ENCODE assay signal across 12 mouse cellular contexts in the genomic region with DNA sequence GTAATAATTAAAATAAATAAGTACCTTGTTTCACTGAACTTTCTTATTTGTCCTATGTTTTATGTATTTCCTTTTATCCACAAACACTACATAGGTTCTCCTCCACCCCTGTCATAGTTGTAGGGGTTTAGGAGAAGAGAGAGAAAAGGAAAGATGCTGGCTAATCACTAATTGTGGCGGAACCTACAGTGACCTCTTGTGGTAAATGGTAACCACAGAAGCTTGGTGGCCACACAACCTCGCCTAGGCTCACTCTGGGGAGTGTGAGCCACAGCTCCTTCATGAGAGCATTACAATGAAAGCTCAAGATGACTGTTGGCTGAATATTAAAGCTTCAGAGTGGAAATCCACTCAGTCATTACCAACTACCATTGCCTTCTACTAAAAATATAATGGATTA. TPM values are rescaled to one million over a fixed set of nuclear protein-coding genes. Genes with fewer than 3 reads are reported as not detected.
DNase-seq lines count a peak whose midpoint lies in the region; ATAC-seq and TF ChIP-seq lines count a peak whose summit lies in the region.
"Had no signal": no experiment of that assay in that cellular context is flagged by ENCODE, and none has a peak within 500 bp of the region (broad histone marks: within the 10 kb centered on the region; RNA-seq: fewer than 3 reads in every experiment).

No protein-coding gene starts in this region.

- peak; percentile 72 for TF ChIP-seq CTCF in hindbrain, postnatal 0 days (IDR thresholded peaks at IDR 0.05; ENCODE audit: low read depth)
- peak; percentile 58; the same call in 1 of the 2 replicates for TF ChIP-seq CTCF in brain, embryonic 14.5 days (IDR thresholded peaks at IDR 0.05; ENCODE audit: borderline replicate concordance, extremely low read depth, insufficient read depth, insufficient read length)

- no peak overlapping the region for H3K9ac ChIP-seq in hindbrain, postnatal 0 days (replicated peaks; ENCODE audit: low read length)
- H3K9ac ChIP-seq in midbrain, embryonic 14.5 days (replicated peaks; ENCODE audit: low read length): no peak overlapping the region
- H3K9ac ChIP-seq in midbrain, embryonic 15.5 days: no peak overlapping the region
- H3K9ac ChIP-seq: liver, embryonic 13.5 days; midbrain, embryonic 12.5 days had no signal

- no peak overlapping the region for H3K27ac ChIP-seq in hindbrain, postnatal 0 days
- no peak overlapping the region for H3K27ac ChIP-seq in hindbrain, embryonic 10.5 days
- H3K27ac ChIP-seq in midbrain, embryonic 14.5 days (replicated peaks; ENCODE audit: low read depth, low read length): no peak overlapping the region
- no peak overlapping the region for H3K27ac ChIP-seq in midbrain, embryonic 15.5 days
- H3K27ac ChIP-seq: liver, embryonic 13.5 days; midbrain, embryonic 12.5 days had no signal

- no peak overlapping the region for H3K4me3 ChIP-seq in hindbrain, postnatal 0 days (ENCODE audit: low read length)
- H3K4me3 ChIP-seq in hindbrain, embryonic 10.5 days: no peak overlapping the region
- no peak overlapping the region for H3K4me3 ChIP-seq in midbrain, embryonic 14.5 days (replicated peaks; ENCODE audit: low read depth, low read length)
- no peak overlapping the region for H3K4me3 ChIP-seq in midbrain, embryonic 15.5 days
- H3K4me3 ChIP-seq: liver, embryonic 13.5 days; midbrain, embryonic 12.5 days had no signal

- H3K9me3 ChIP-seq in hindbrain, postnatal 0 days (ENCODE audit: low read length): no peaks in the 10 kb centered on the region
- no peaks in the 10 kb centered on the region for H3K9me3 ChIP-seq in hindbrain, embryonic 10.5 days
- no peaks in the 10 kb centered on the region for H3K9me3 ChIP-seq in midbrain, embryonic 14.5 days (ENCODE audit: control insufficient read depth, low read length)
- H3K9me3 ChIP-seq in midbrain, embryonic 15.5 days: no peaks in the 10 kb centered on the region
- H3K9me3 ChIP-seq: liver, embryonic 13.5 days; midbrain, embryonic 12.5 days had no signal

- H3K4me1 ChIP-seq in hindbrain, postnatal 0 days (ENCODE audit: insufficient read depth, low read length): no peaks in the 10 kb centered on the region
- peaks cover 2% of the 10 kb centered on the region; the same call in 1 of the 2 replicates for H3K4me1 ChIP-seq in hindbrain, embryonic 10.5 days (replicated peaks)
- no peaks in the 10 kb centered on the region for H3K4me1 ChIP-seq in midbrain, embryonic 14.5 days (ENCODE audit: control insufficient read depth, insufficient read depth, low read length)
- peaks cover 5% of the 10 kb centered on the region for H3K4me1 ChIP-seq in midbrain, embryonic 15.5 days
- H3K4me1 ChIP-seq: liver, embryonic 13.5 days had no signal

- ATAC-seq in hindbrain, postnatal 0 days: no peak
- ATAC-seq in midbrain, embryonic 14.5 days (ENCODE audit: low FRiP score, low TSS enrichment): no peak
- ATAC-seq in midbrain, embryonic 15.5 days (replicated peaks): no peak
- ATAC-seq: intestine, embryonic 16.5 days had no signal

- TF ChIP-seq POLR2A in brain, embryonic 14.5 days (IDR thresholded peaks at IDR 0.05; ENCODE audit: borderline replicate concordance, extremely low read depth, insufficient read depth, insufficient read length, poor library complexity, severe bottlenecking): no peak

- 21% methylated on average over 2 of the region's 2 CpGs for WGBS in hindbrain, postnatal 0 days
- WGBS in hindbrain, embryonic 10.5 days: 27% methylated on average over 2 of the region's 2 CpGs
- WGBS in midbrain, embryonic 14.5 days: 29% methylated on average over 2 of the region's 2 CpGs
- WGBS in midbrain, embryonic 15.5 days: 21% methylated on average over 2 of the region's 2 CpGs

- DNase-seq in hindbrain, postnatal 0 days (ENCODE audit: low spot score): peak; percentile 61
- no peak for DNase-seq in hindbrain, embryonic 10.5 days (ENCODE audit: low spot score)
- DNase-seq in midbrain, embryonic 14.5 days: peak; percentile 73
- peak; percentile 57 for DNase-seq in brain, embryonic 14.5 days (ENCODE audit: low read depth)
- no peak for DNase-seq in right cerebral cortex, postnatal 36 days (ENCODE audit: low spot score in 2 of 2)
- DNase-seq in left cerebral cortex, postnatal 25 days (ENCODE audit: low spot score in 2 of 2): no peak
- DNase-seq: gastrocnemius, postnatal 36 days; liver, embryonic 13.5 days; thymus, postnatal 4 days had no signal

- no peaks in the 10 kb centered on the region for H3K36me3 ChIP-seq in hindbrain, postnatal 0 days (ENCODE audit: insufficient read depth, low read length)
- H3K36me3 ChIP-seq in hindbrain, embryonic 10.5 days: no peaks in the 10 kb centered on the region
- H3K36me3 ChIP-seq in midbrain, embryonic 14.5 days (ENCODE audit: control insufficient read depth, insufficient read depth, low read length): no peaks in the 10 kb centered on the region
- no peaks in the 10 kb centered on the region for H3K36me3 ChIP-seq in midbrain, embryonic 15.5 days (replicated peaks)
- H3K36me3 ChIP-seq: liver, embryonic 13.5 days; midbrain, embryonic 12.5 days had no signal

- intact Hi-C loops in left cerebral cortex, postnatal 25 days (cut with DNase I): loop anchor here (10.0 kb wide), 1 partner anchor 216 kb away; no protein-coding TSS in a partner anchor

- no peak overlapping the region for H3K4me2 ChIP-seq in hindbrain, postnatal 0 days (ENCODE audit: low read depth, low read length)
- no peak overlapping the region for H3K4me2 ChIP-seq in midbrain, embryonic 14.5 days (ENCODE audit: low read length)
- H3K4me2 ChIP-seq in midbrain, embryonic 15.5 days: no peak overlapping the region
- H3K4me2 ChIP-seq: liver, embryonic 13.5 days; midbrain, embryonic 12.5 days had no signal

- no peaks in the 10 kb centered on the region for H3K27me3 ChIP-seq in hindbrain, postnatal 0 days (ENCODE audit: insufficient read depth, low read length)
- peaks cover 15% of the 10 kb centered on the region for H3K27me3 ChIP-seq in hindbrain, embryonic 10.5 days (ENCODE audit: insufficient read depth, poor library complexity, severe bottlenecking)
- H3K27me3 ChIP-seq in midbrain, embryonic 14.5 days (ENCODE audit: control insufficient read depth, insufficient read depth, low read length): no peaks in the 10 kb centered on the region
- H3K27me3 ChIP-seq in midbrain, embryonic 15.5 days (replicated peaks): no peaks in the 10 kb centered on the region; the same call in 1 of the 2 replicates

RNA-seq across cellular contexts. Expression of gene Kcnh5, which starts 6.2 kb away (rescaled TPM):
- total RNA-seq in hindbrain, postnatal 0 days (2014; rRNA removed): 7.4 and 7.5 TPM in 2 replicates
- 2.7 and 3.1 TPM in 2 replicates for polyA plus RNA-seq in hindbrain, postnatal 0 days (2015; fragmentation: Nextera tagmentation; extraction: Ambion mirVana)
- polyA plus RNA-seq in hindbrain, embryonic 10.5 days (2016; fragmentation: Nextera tagmentation; extraction: Ambion mirVana): 0.30 and 0.46 TPM in 2 replicates
- 2.5 and 2.9 TPM in 2 replicates for polyA plus RNA-seq in midbrain, embryonic 14.5 days (2014; fragmentation: Nextera tagmentation; extraction: Ambion mirVana)
- 3.3 and 3.5 TPM in 2 replicates for polyA plus RNA-seq in midbrain, embryonic 15.5 days (2015; fragmentation: Nextera tagmentation; extraction: Ambion mirVana)
- polyA plus RNA-seq in brain, embryonic 14.5 days (2012; rRNA removed): 0.87 and 1.2 TPM in 2 replicates
- total RNA-seq in left cerebral cortex, postnatal 25 days (2021): 10 to 100 TPM; 85.4 to 90.0 TPM
- total RNA-seq: gastrocnemius, postnatal 36 days had no signal
- polyA plus RNA-seq: liver, embryonic 13.5 days had no signal

Comparison
In these comparisons a context has a peak if more than half of its experiments do, and no peak if none do; other contexts are left out.
1. DNase-seq: peak in hindbrain, postnatal 0 days (single experiment), midbrain, embryonic 14.5 days (single experiment) and brain, embryonic 14.5 days (single experiment); none in hindbrain, embryonic 10.5 days (single experiment), right cerebral cortex, postnatal 36 days (0 of 2) and left cerebral cortex, postnatal 25 days (0 of 2).